Mouse (Mus musculus): ENCODE measurements at regions not wholly inside any gene's neighbourhood (a gene's known extent, or its start where the extent isn't known, plus 50 kb on each side); places are given as distances from the start of the nearest gene placed in this dataset.
A peak's percentile ranks its signal among the peaks of the same experiment; 100 is the strongest.

GRCm38 (mm10) chr3:104327034-104327729 is 107.0 kb upstream of the Magi3 start:
- no peak for ATAC-seq (ENCODE audit: low read depth)

DNA sequence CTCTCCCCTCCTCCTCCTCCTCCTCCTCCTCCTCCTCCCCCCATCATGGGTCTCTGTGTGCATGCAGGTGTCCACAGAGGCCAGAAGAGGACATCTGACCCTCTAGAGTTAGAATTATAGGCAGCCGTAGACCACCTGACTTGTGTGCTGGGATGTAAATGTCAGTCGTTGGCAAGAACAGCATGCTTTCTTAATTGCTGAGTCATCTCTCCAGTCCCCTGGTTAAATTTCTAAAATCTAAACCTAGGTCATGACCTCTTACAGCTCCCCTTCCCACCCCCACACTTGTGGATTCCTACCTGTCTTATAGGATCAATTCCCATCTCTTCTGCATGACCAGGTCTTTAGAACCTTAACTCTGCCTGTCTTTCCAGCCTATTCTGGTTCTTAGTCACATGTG is 102.4 kb upstream of the Magi3 start:
- Histone ChIP-seq H3K9me3 (ENCODE audit: control insufficient read depth, low read length) (no peaks in the 10 kb centered on the region), H3K4me1 (replicated peaks; ENCODE audit: control insufficient read depth, insufficient read depth, low read length) (peaks cover 18% of the 10 kb centered on the region), H3K9ac (ENCODE audit: low read length) (no peak overlapping the region), H3K4me2 (ENCODE audit: low read depth, low read length) (no peak overlapping the region), H3K27me3 (ENCODE audit: control insufficient read depth, insufficient read depth, low read depth, low read length) (no peaks in the 10 kb centered on the region), H3K36me3 (ENCODE audit: control insufficient read depth, insufficient read depth, low read length) (no peaks in the 10 kb centered on the region), H3K27ac (ENCODE audit: low read length) (no peak overlapping the region), H3K4me3 (ENCODE audit: low read length) (no peak overlapping the region)
- no peak for ATAC-seq (ENCODE audit: low read depth)
- 66% methylated on average over 2 of the region's 2 CpGs for WGBS

More at GRCm38 (mm10) chr3:104327034-104327729, 107.0 kb upstream of the Magi3 start:
- H3K27me3 ChIP-seq (ENCODE audit: control insufficient read depth, insufficient read depth, low read depth, low read length): no peaks in the 10 kb centered on the region
- no peaks in the 10 kb centered on the region for H3K36me3 ChIP-seq (ENCODE audit: control insufficient read depth, insufficient read depth, low read length)
- H3K4me3 ChIP-seq (ENCODE audit: low read length): no peak overlapping the region
- WGBS: 79% methylated on average over 12 of the region's 12 CpGs
- no peaks in the 10 kb centered on the region for H3K9me3 ChIP-seq (ENCODE audit: control insufficient read depth, low read length)
- no peaks in the 10 kb centered on the region for H3K4me1 ChIP-seq (replicated peaks; ENCODE audit: control insufficient read depth, insufficient read depth, low read length)
- no peak overlapping the region for H3K9ac ChIP-seq (ENCODE audit: low read length)
- H3K4me2 ChIP-seq (ENCODE audit: low read depth, low read length): no peak overlapping the region
- H3K27ac ChIP-seq (ENCODE audit: low read length): no peak overlapping the region

DNA sequence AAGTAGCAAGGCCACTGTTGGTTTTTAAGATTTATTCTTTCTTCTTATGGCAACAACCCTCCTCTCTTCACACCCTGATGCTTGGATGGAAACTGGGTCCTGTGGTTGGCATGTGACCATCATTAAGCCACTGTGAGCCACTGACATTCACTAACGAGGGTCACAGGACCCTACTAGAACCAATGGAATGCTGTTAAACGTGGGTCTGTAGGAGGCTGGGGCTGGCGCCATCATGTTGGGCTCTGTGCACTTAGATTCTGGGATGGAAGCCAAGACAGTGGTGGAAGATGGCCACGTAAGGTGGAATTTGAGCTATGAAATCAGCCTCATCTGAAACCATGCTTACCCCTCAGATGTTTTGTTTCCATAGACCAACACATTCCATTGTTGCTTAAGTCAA is 100.2 kb upstream of the Magi3 start:
- no peak overlapping the region for H3K27ac ChIP-seq (ENCODE audit: low read length)
- WGBS: 31% methylated on average over 4 of the region's 4 CpGs
- H3K9ac ChIP-seq (ENCODE audit: low read length): no peak overlapping the region
- peaks cover 18% of the 10 kb centered on the region for H3K4me1 ChIP-seq (replicated peaks; ENCODE audit: control insufficient read depth, insufficient read depth, low read length)
- no peak overlapping the region for H3K4me3 ChIP-seq (ENCODE audit: low read length)
- H3K9me3 ChIP-seq (ENCODE audit: control insufficient read depth, low read length): no peaks in the 10 kb centered on the region
- ATAC-seq (ENCODE audit: low read depth): 0 out of 2 replicates have a peak, but pooled peaks have one; percentile 47
- no peaks in the 10 kb centered on the region for H3K36me3 ChIP-seq (ENCODE audit: control insufficient read depth, insufficient read depth, low read length)
- no peak overlapping the region for H3K4me2 ChIP-seq (ENCODE audit: low read depth, low read length)
- no peaks in the 10 kb centered on the region for H3K27me3 ChIP-seq (ENCODE audit: control insufficient read depth, insufficient read depth, low read depth, low read length)

DNA sequence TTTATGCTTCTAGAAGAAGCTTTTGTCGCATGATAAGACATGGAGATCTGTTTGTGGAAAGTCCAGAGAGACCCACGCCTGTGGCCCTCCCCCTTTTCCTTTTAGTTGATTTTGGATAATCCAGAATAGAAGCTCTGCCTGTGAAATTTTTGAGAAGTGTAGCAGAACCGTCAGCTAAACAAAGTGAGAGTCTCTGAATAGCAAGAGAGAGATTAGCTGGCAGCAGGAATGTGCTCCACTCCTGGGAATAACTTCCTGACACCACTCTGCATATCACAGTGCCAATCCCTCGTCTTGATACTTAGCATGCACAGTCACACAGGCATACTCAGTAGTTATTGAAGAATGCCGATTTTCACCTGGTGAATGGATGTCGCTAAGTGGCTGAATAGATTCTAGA is 99.2 kb upstream of the Magi3 start:
- Histone ChIP-seq H3K27me3 (ENCODE audit: control insufficient read depth, insufficient read depth, low read depth, low read length) (no peaks in the 10 kb centered on the region), H3K4me1 (replicated peaks; ENCODE audit: control insufficient read depth, insufficient read depth, low read length) (peaks cover 18% of the 10 kb centered on the region), H3K36me3 (ENCODE audit: control insufficient read depth, insufficient read depth, low read length) (no peaks in the 10 kb centered on the region), H3K4me2 (ENCODE audit: low read depth, low read length) (no peak overlapping the region), H3K27ac (ENCODE audit: low read length) (peak overlapping the region; percentile 4; the same call in 1 of the 2 replicates), H3K9me3 (ENCODE audit: control insufficient read depth, low read length) (no peaks in the 10 kb centered on the region), H3K4me3 (ENCODE audit: low read length) (no peak overlapping the region), H3K9ac (ENCODE audit: low read length) (no peak overlapping the region)
- ATAC-seq (ENCODE audit: low read depth): peak; percentile 68
- WGBS: 22% methylated on average over 6 of the region's 6 CpGs

- Histone ChIP-seq H3K4me3 (ENCODE audit: low read length) (no peak overlapping the region), H3K36me3 (ENCODE audit: control insufficient read depth, insufficient read depth, low read length) (no peaks in the 10 kb centered on the region), H3K4me1 (replicated peaks; ENCODE audit: control insufficient read depth, insufficient read depth, low read length) (peaks cover 18% of the 10 kb centered on the region), H3K27me3 (ENCODE audit: control insufficient read depth, insufficient read depth, low read depth, low read length) (no peaks in the 10 kb centered on the region), H3K27ac (ENCODE audit: low read length) (no peak overlapping the region), H3K9me3 (ENCODE audit: control insufficient read depth, low read length) (no peaks in the 10 kb centered on the region), H3K4me2 (ENCODE audit: low read depth, low read length) (no peak overlapping the region), H3K9ac (ENCODE audit: low read length) (no peak overlapping the region)
- 12% methylated on average over 8 of the region's 8 CpGs for WGBS
- peak; percentile 86 for ATAC-seq (ENCODE audit: low read depth)
These were observed 98.7 kb upstream of the Magi3 start for GRCm38 (mm10) chr3:104318911-104319310.

GRCm38 (mm10) chr3:104317528-104317927 is 97.4 kb upstream of the Magi3 start:
- Histone ChIP-seq H3K27me3 (ENCODE audit: control insufficient read depth, insufficient read depth, low read depth, low read length) (no peaks in the 10 kb centered on the region), H3K9ac (ENCODE audit: low read length) (no peak overlapping the region), H3K4me1 (replicated peaks; ENCODE audit: control insufficient read depth, insufficient read depth, low read length) (peaks cover 18% of the 10 kb centered on the region), H3K4me3 (ENCODE audit: low read length) (no peak overlapping the region), H3K36me3 (ENCODE audit: control insufficient read depth, insufficient read depth, low read length) (no peaks in the 10 kb centered on the region), H3K9me3 (ENCODE audit: control insufficient read depth, low read length) (no peaks in the 10 kb centered on the region), H3K27ac (ENCODE audit: low read length) (no peak overlapping the region), H3K4me2 (ENCODE audit: low read depth, low read length) (no peak overlapping the region)
- WGBS: 81% methylated on average over 4 of the region's 4 CpGs
- no peak for ATAC-seq (ENCODE audit: low read depth)

GRCm38 (mm10) chr3:104313063-104313462 is 92.9 kb upstream of the Magi3 start:
- Histone ChIP-seq H3K36me3 (ENCODE audit: control insufficient read depth, insufficient read depth, low read length) (no peaks in the 10 kb centered on the region), H3K27ac (ENCODE audit: low read length) (no peak overlapping the region), H3K9me3 (ENCODE audit: control insufficient read depth, low read length) (no peaks in the 10 kb centered on the region), H3K4me2 (ENCODE audit: low read depth, low read length) (no peak overlapping the region), H3K4me1 (replicated peaks; ENCODE audit: control insufficient read depth, insufficient read depth, low read length) (no peaks in the 10 kb centered on the region), H3K27me3 (ENCODE audit: control insufficient read depth, insufficient read depth, low read depth, low read length) (no peaks in the 10 kb centered on the region), H3K9ac (ENCODE audit: low read length) (no peak overlapping the region), H3K4me3 (ENCODE audit: low read length) (no peak overlapping the region)
- WGBS: 57% methylated on average over 4 of the region's 4 CpGs
- ATAC-seq (ENCODE audit: low read depth): no peak

GRCm38 (mm10) chr3:104306961-104307360 is 86.8 kb upstream of the Magi3 start:
- Histone ChIP-seq H3K4me2 (ENCODE audit: low read depth, low read length) (no peak overlapping the region), H3K4me3 (ENCODE audit: low read length) (no peak overlapping the region), H3K4me1 (replicated peaks; ENCODE audit: control insufficient read depth, insufficient read depth, low read length) (no peaks in the 10 kb centered on the region; the same call in 1 of the 2 replicates), H3K9ac (ENCODE audit: low read length) (no peak overlapping the region), H3K36me3 (ENCODE audit: control insufficient read depth, insufficient read depth, low read length) (no peaks in the 10 kb centered on the region), H3K27me3 (ENCODE audit: control insufficient read depth, insufficient read depth, low read depth, low read length) (no peaks in the 10 kb centered on the region), H3K9me3 (ENCODE audit: control insufficient read depth, low read length) (no peaks in the 10 kb centered on the region), H3K27ac (ENCODE audit: low read length) (no peak overlapping the region)
- 75% methylated on average over 1 of the region's 1 CpGs for WGBS
- ATAC-seq (ENCODE audit: low read depth): no peak

- Histone ChIP-seq H3K4me3 (ENCODE audit: low read length) (no peak overlapping the region), H3K36me3 (ENCODE audit: control insufficient read depth, insufficient read depth, low read length) (no peaks in the 10 kb centered on the region), H3K4me1 (replicated peaks; ENCODE audit: control insufficient read depth, insufficient read depth, low read length) (no peaks in the 10 kb centered on the region; the same call in 1 of the 2 replicates), H3K27ac (ENCODE audit: low read length) (no peak overlapping the region), H3K4me2 (ENCODE audit: low read depth, low read length) (no peak overlapping the region), H3K9ac (ENCODE audit: low read length) (no peak overlapping the region), H3K27me3 (ENCODE audit: control insufficient read depth, insufficient read depth, low read depth, low read length) (no peaks in the 10 kb centered on the region), H3K9me3 (ENCODE audit: control insufficient read depth, low read length) (no peaks in the 10 kb centered on the region)
- ATAC-seq (ENCODE audit: low read depth): peak; percentile 26; the same call in 1 of the 2 replicates
- 14% methylated on average over 12 of the region's 12 CpGs for WGBS
These were observed 85.9 kb upstream of the Magi3 start for GRCm38 (mm10) chr3:104305904-104306563.
